ENCODE assay signal across 29 mouse cellular contexts in genomic region chr17:48230680-48231079, GRCm38 (mm10). TPM values are rescaled to one million over a fixed set of nuclear protein-coding genes. Genes with fewer than 3 reads are reported as not detected.
A peak's percentile ranks its signal among the peaks of the same experiment; 100 is the strongest.
DNase-seq lines count a peak whose midpoint lies in the region; ATAC-seq and TF ChIP-seq lines count a peak whose summit lies in the region.
"Had no signal": no experiment of that assay in that cellular context is flagged by ENCODE, and none has a peak within 500 bp of the region (broad histone marks: within the 10 kb centered on the region; RNA-seq: fewer than 3 reads in every experiment).

No protein-coding gene starts in this region.

- no peaks in the 10 kb centered on the region for H3K27me3 ChIP-seq in liver, adult 2 months (ENCODE audit: control insufficient read depth, insufficient read depth, low read length)
- H3K27me3 ChIP-seq in liver, embryonic 12.5 days (replicated peaks), result no peaks in the 10 kb centered on the region
- H3K27me3 ChIP-seq: CH12.LX; forebrain, embryonic 13.5 days; heart, embryonic 15.5 days had no signal

- no peaks in the 10 kb centered on the region for H3K79me2 ChIP-seq in liver, adult 2 months (ENCODE audit: control insufficient read depth, insufficient read depth, low read length)

- H3K27ac ChIP-seq in liver, adult 2 months (replicated peaks; ENCODE audit: insufficient read depth, low read depth, low read length), result no peak overlapping the region
- H3K27ac ChIP-seq in liver, embryonic 12.5 days, result no peak overlapping the region
- H3K27ac ChIP-seq: forebrain, embryonic 13.5 days; heart, embryonic 15.5 days; hindbrain, embryonic 10.5 days; hindbrain, postnatal 0 days; midbrain, embryonic 10.5 days had no signal

- peak; percentile 6 for DNase-seq in liver, adult 2 months (ENCODE audit: extremely low read depth, low read depth, low spot score)
- peak; percentile 27 for DNase-seq in testis, postnatal 10 days (ENCODE audit: low spot score)
- DNase-seq in testis, postnatal 14 days (ENCODE audit: low spot score), result no peak
- DNase-seq in layer of hippocampus, adult 18-20 months (ENCODE audit: low spot score in 2 of 2), result no peak
- DNase-seq in gastrocnemius, adult 8-10 months (ENCODE audit: low spot score in 2 of 2), result no peak
- DNase-seq: adrenal gland, postnatal 14 days; cerebellum, adult 9-10 months; gastrocnemius, postnatal 14 days; lung, embryonic 14.5 days; thymus, postnatal 25 days had no signal

- no peak for TF ChIP-seq CTCF in liver, adult 2 months (IDR thresholded peaks at IDR 0.05; ENCODE audit: low read depth, low read length)

- no peak for TF ChIP-seq POLR2A in liver, adult 2 months (IDR thresholded peaks at IDR 0.05; ENCODE audit: extremely low read depth, insufficient read depth, low read length)

- ATAC-seq in liver, embryonic 12.5 days, result no peak
- ATAC-seq in megakaryocyte progenitor cell, adult 5-6 weeks (replicated peaks; ENCODE audit: poor library complexity), result peak; percentile 65
- ATAC-seq: forebrain, embryonic 13.5 days; hindbrain, postnatal 0 days; intestine, postnatal 0 days had no signal

- no peak overlapping the region for H3K4me3 ChIP-seq in liver, adult 2 months (ENCODE audit: insufficient read depth, low read depth, low read length)
- H3K4me3 ChIP-seq in liver, embryonic 12.5 days, result no peak overlapping the region
- H3K4me3 ChIP-seq: forebrain, embryonic 13.5 days; heart, embryonic 15.5 days; hindbrain, embryonic 10.5 days; midbrain, embryonic 10.5 days had no signal

- H3K9me3 ChIP-seq in liver, embryonic 12.5 days (replicated peaks), result no peaks in the 10 kb centered on the region
- H3K9me3 ChIP-seq: forebrain, embryonic 13.5 days; heart, embryonic 15.5 days; hindbrain, embryonic 10.5 days; midbrain, embryonic 10.5 days had no signal

- H3K4me1 ChIP-seq in liver, adult 2 months (ENCODE audit: control insufficient read depth, insufficient read depth, low read length), result no peaks in the 10 kb centered on the region
- no peaks in the 10 kb centered on the region for H3K4me1 ChIP-seq in liver, embryonic 12.5 days
- H3K4me1 ChIP-seq: forebrain, embryonic 13.5 days; heart, embryonic 15.5 days; hindbrain, embryonic 10.5 days; midbrain, embryonic 10.5 days had no signal

- no peak overlapping the region for H3K9ac ChIP-seq in liver, adult 2 months (ENCODE audit: low read depth, low read length)
- no peak overlapping the region for H3K9ac ChIP-seq in liver, embryonic 12.5 days
- H3K9ac ChIP-seq: forebrain, embryonic 13.5 days; heart, embryonic 15.5 days; lung, embryonic 14.5 days had no signal

- WGBS in liver, adult 2 months, result 80% methylated on average over 7 of the region's 7 CpGs
- 23% methylated on average over 7 of the region's 7 CpGs for WGBS in liver, embryonic 12.5 days (ENCODE audit: insufficient replicate concordance)

- H3K4me2 ChIP-seq in liver, embryonic 12.5 days, result no peak overlapping the region
- H3K4me2 ChIP-seq: forebrain, embryonic 13.5 days; heart, embryonic 15.5 days; lung, embryonic 14.5 days had no signal

- H3K36me3 ChIP-seq in liver, adult 2 months (ENCODE audit: control insufficient read depth, insufficient read depth, low read length), result no peaks in the 10 kb centered on the region
- no peaks in the 10 kb centered on the region for H3K36me3 ChIP-seq in liver, embryonic 12.5 days
- H3K36me3 ChIP-seq: heart, embryonic 15.5 days; hindbrain, embryonic 10.5 days; midbrain, embryonic 10.5 days had no signal

RNA-seq across cellular contexts. Expression of gene Trem1, which starts 1.9 kb away (rescaled TPM):
- total RNA-seq in liver, adult 2 months (2014; rRNA removed), result not detected in 2 replicates
- polyA plus RNA-seq in liver, adult 2 months (2012; rRNA removed), result 0.04 TPM in 1 of 2 replicates, not detected in the other
- 0.42 and 0.56 TPM in 2 replicates for polyA plus RNA-seq in liver, embryonic 12.5 days (2016; fragmentation: Nextera tagmentation; extraction: Ambion mirVana)
- 4.8 and 5.9 TPM in 2 replicates for total RNA-seq in megakaryocyte progenitor cell, adult 5-6 weeks (2015)
- 13.1 and 15.3 TPM in 2 replicates for total RNA-seq in megakaryocyte progenitor cell, adult 5-6 weeks (2017)
- not detected for total RNA-seq in layer of hippocampus, adult 18-20 months (2021)
- total RNA-seq in gastrocnemius, adult 8-10 months (2022), result not detected
- total RNA-seq: gastrocnemius, postnatal 14 days; hindbrain, postnatal 0 days; layer of hippocampus, postnatal 25 days; left cerebral cortex, postnatal 25 days; MEL; midbrain, postnatal 0 days had no signal
- polyA plus RNA-seq: cortical plate, adult 2 months; frontal cortex, adult 2 months; hindbrain, embryonic 10.5 days; lung, embryonic 14.5 days; midbrain, embryonic 10.5 days; midbrain, postnatal 0 days had no signal

RNA-seq across cellular contexts. Expression of gene Trem3, which starts 16.9 kb away (rescaled TPM):
- total RNA-seq in liver, adult 2 months (2014; rRNA removed), result 0.34 TPM in 1 of 2 replicates, not detected in the other
- polyA plus RNA-seq in liver, adult 2 months (2012; rRNA removed), result 0.09 and 0.21 TPM in 2 replicates
- polyA plus RNA-seq in liver, embryonic 12.5 days (2016; fragmentation: Nextera tagmentation; extraction: Ambion mirVana), result 0.77 and 1.3 TPM in 2 replicates
- total RNA-seq in megakaryocyte progenitor cell, adult 5-6 weeks (2015), result 124 and 147 TPM in 2 replicates
- total RNA-seq in megakaryocyte progenitor cell, adult 5-6 weeks (2017), result 113 and 150 TPM in 2 replicates
- total RNA-seq in layer of hippocampus, adult 18-20 months (2021), result not detected
- not detected for total RNA-seq in gastrocnemius, adult 8-10 months (2022)
- total RNA-seq: CH12.LX; gastrocnemius, postnatal 14 days; heart, adult 8-10 months; hindbrain, postnatal 0 days; layer of hippocampus, postnatal 25 days; MEL; midbrain, postnatal 0 days had no signal
- polyA plus RNA-seq: forebrain, embryonic 13.5 days; hindbrain, embryonic 10.5 days; hindbrain, postnatal 0 days; intestine, postnatal 0 days; limb, embryonic 14.5 days; midbrain, embryonic 10.5 days; midbrain, postnatal 0 days; neural tube, embryonic 11.5 days had no signal

RNA-seq across cellular contexts. Expression of gene Treml4, which starts 33.4 kb away (rescaled TPM):
- total RNA-seq in liver, adult 2 months (2014; rRNA removed), result 4.2 and 4.4 TPM in 2 replicates
- polyA plus RNA-seq in liver, adult 2 months (2012; rRNA removed), result 2.8 and 4.6 TPM in 2 replicates
- polyA plus RNA-seq in liver, embryonic 12.5 days (2016; fragmentation: Nextera tagmentation; extraction: Ambion mirVana), result 2.8 and 3.7 TPM in 2 replicates
- 0.10 and 0.76 TPM in 2 replicates for total RNA-seq in megakaryocyte progenitor cell, adult 5-6 weeks (2015)
- 2.2 and 2.9 TPM in 2 replicates for total RNA-seq in megakaryocyte progenitor cell, adult 5-6 weeks (2017)
- not detected for total RNA-seq in layer of hippocampus, adult 18-20 months (2021)
- not detected for total RNA-seq in gastrocnemius, adult 8-10 months (2022)
- total RNA-seq: gastrocnemius, postnatal 14 days; hindbrain, postnatal 0 days; layer of hippocampus, postnatal 25 days; left cerebral cortex, postnatal 25 days had no signal
- polyA plus RNA-seq: embryonic facial prominence, embryonic 11.5 days; hindbrain, embryonic 10.5 days had no signal

Comparison
In these comparisons a context has a peak if more than half of its experiments do, and no peak if none do; other contexts are left out.
1. DNase-seq: peak in liver, adult 2 months (single experiment) and testis, postnatal 10 days (single experiment); none in testis, postnatal 14 days (single experiment), layer of hippocampus, adult 18-20 months (0 of 2) and gastrocnemius, adult 8-10 months (0 of 2).
2. RNA of gene Trem3, which starts 16.9 kb away (total RNA-seq): 113 to 150 TPM in megakaryocyte progenitor cell, adult 5-6 weeks; 0.34 TPM in liver, adult 2 months, not detected in layer of hippocampus, adult 18-20 months and not detected in gastrocnemius, adult 8-10 months; every median in the first group is over 10 times any median in the second.